Mouse (Mus musculus) ES-Bruce4 (cell line): ENCODE data around the gene Pik3ip1. TPM values are rescaled to one million over a fixed set of nuclear protein-coding genes. Genes with fewer than 3 reads are reported as not detected.
A peak's percentile ranks its signal among the peaks of the same experiment; 100 is the strongest.

ENCODE experiments used
- H3K27ac ChIP-seq: 2 replicates; pipeline ENCODE4 v1.5.1; 2012; ENCODE audit warnings: low read length, inconsistent platforms; ENCODE audit not compliant: insufficient read depth
- H3K27me3 ChIP-seq: 2 replicates; pipeline ENCODE4 v1.6.1; 2012; ENCODE audit warnings: mild to moderate bottlenecking, low read length, inconsistent platforms; ENCODE audit not compliant: control insufficient read depth, poor library complexity, insufficient read depth, severe bottlenecking
- H3K36me3 ChIP-seq: 2 replicates; pipeline ENCODE4 v1.6.1; 2012; ENCODE audit warnings: inconsistent platforms, mild to moderate bottlenecking, low read length, moderate library complexity; ENCODE audit not compliant: control insufficient read depth, poor library complexity, insufficient read depth, severe bottlenecking
- H3K4me1 ChIP-seq: one replicate; pipeline ENCODE4 v1.8.1; 2011; ENCODE audit warnings: low read length; ENCODE audit not compliant: control insufficient read depth, insufficient read depth
- H3K4me3 ChIP-seq: 2 replicates; pipeline ENCODE4 v1.5.1; 2011; ENCODE audit warnings: low read depth, mild to moderate bottlenecking, low read length
- H3K9ac ChIP-seq: 2 replicates; pipeline ENCODE4 v1.6.1; 2012; ENCODE audit warnings: low read depth, mild to moderate bottlenecking, inconsistent platforms; ENCODE audit not compliant: poor library complexity, severe bottlenecking
- H3K9me3 ChIP-seq: replicated peaks from 2 replicates; pipeline ENCODE4 v1.6.1; 2012; ENCODE audit warnings: mild to moderate bottlenecking, low read length, inconsistent platforms; ENCODE audit not compliant: control insufficient read depth, poor library complexity, insufficient read depth, severe bottlenecking
- CTCF ChIP-seq: IDR thresholded peaks from one replicate; pipeline ENCODE4 v1.8.1; 2011; ENCODE audit warnings: low read depth, low read length
- EP300 ChIP-seq: IDR thresholded peaks from 2 replicates; pipeline ENCODE4 v1.6.1; 2011; ENCODE audit warnings: low read depth, low read length; ENCODE audit not compliant: insufficient read depth
- POLR2A ChIP-seq: IDR thresholded peaks from one replicate; pipeline ENCODE4 v1.8.1; 2011; ENCODE audit warnings: low read length; ENCODE audit not compliant: insufficient read depth
- polyA plus RNA-seq: library from polyadenylated mRNA; stranded (reverse); fragments of >200 nt; gene quantifications from 2 replicates; pipeline ENCODE4 v1.2.4, GENCODE M21; 2011; ENCODE audit warnings: low read depth; ENCODE audit not compliant: missing spikeins, insufficient read depth, insufficient read length

The Pik3ip1 gene
- polyA plus RNA-seq, 1 experiment, result 17.0 TPM

- Histone ChIP-seq H3K4me1 (peaks cover 2% of the 10 kb centered on the region), H3K4me3 (no peak overlapping the region), H3K9me3 (no peaks in the 10 kb centered on the region), H3K27me3 (no peaks in the 10 kb centered on the region), H3K36me3 (0 out of 2 replicates have a peak, but pooled peaks cover 2% of the 10 kb centered on the region), H3K9ac (no peak overlapping the region), H3K27ac (no peak overlapping the region)
- TF ChIP-seq CTCF, result no peak
- no peak for TF ChIP-seq POLR2A
- TF ChIP-seq EP300, result no peak
Observed at GRCm38 (mm10) chr11:3379427-3379826, 49.2 kb downstream of the Pik3ip1 start.

GRCm38 (mm10) chr11:3381148-3381814 is 51.1 kb downstream of the Pik3ip1 start:
- TF ChIP-seq POLR2A, result no peak
- no peaks in the 10 kb centered on the region for H3K27me3 ChIP-seq
- H3K36me3 ChIP-seq, result 0 out of 2 replicates have a peak, but pooled peaks cover 2% of the 10 kb centered on the region
- H3K9me3 ChIP-seq, result no peaks in the 10 kb centered on the region
- no peak overlapping the region for H3K9ac ChIP-seq
- H3K4me1 ChIP-seq, result no peaks in the 10 kb centered on the region
- no peak overlapping the region for H3K27ac ChIP-seq
- H3K4me3 ChIP-seq, result no peak overlapping the region

GRCm38 (mm10) chr11:3382602-3383594 is 52.7 kb downstream of the Pik3ip1 start:
- 0 out of 2 replicates have a peak, but pooled peaks cover 2% of the 10 kb centered on the region for H3K36me3 ChIP-seq
- H3K9ac ChIP-seq, result no peak overlapping the region
- TF ChIP-seq EP300, result no peak
- no peak for TF ChIP-seq CTCF
- TF ChIP-seq POLR2A, result no peak
- H3K4me3 ChIP-seq, result no peak overlapping the region
- no peaks in the 10 kb centered on the region for H3K4me1 ChIP-seq
- H3K27me3 ChIP-seq, result no peaks in the 10 kb centered on the region
- H3K9me3 ChIP-seq, result no peaks in the 10 kb centered on the region
- H3K27ac ChIP-seq, result no peak overlapping the region

GRCm38 (mm10) chr11:3386941-3387368 is 56.8 kb downstream of the Pik3ip1 start:
- Histone ChIP-seq H3K27me3 (no peaks in the 10 kb centered on the region), H3K9me3 (no peaks in the 10 kb centered on the region), H3K36me3 (0 out of 2 replicates have a peak, but pooled peaks cover 2% of the 10 kb centered on the region)

GRCm38 (mm10) chr11:3387482-3388196 is 57.4 kb downstream of the Pik3ip1 start:
- no peak for TF ChIP-seq POLR2A
- no peak for TF ChIP-seq EP300
- no peak for TF ChIP-seq CTCF
- Histone ChIP-seq H3K27me3 (no peaks in the 10 kb centered on the region), H3K27ac (no peak overlapping the region), H3K9ac (no peak overlapping the region), H3K4me1 (peaks cover 3% of the 10 kb centered on the region), H3K4me3 (no peak overlapping the region), H3K9me3 (no peaks in the 10 kb centered on the region), H3K36me3 (0 out of 2 replicates have a peak, but pooled peaks cover 2% of the 10 kb centered on the region)

More at GRCm38 (mm10) chr11:3386941-3387368, 56.8 kb downstream of the Pik3ip1 start:
- Histone ChIP-seq H3K4me3 (no peak overlapping the region), H3K9ac (no peak overlapping the region), H3K4me1 (peaks cover 3% of the 10 kb centered on the region), H3K27ac (no peak overlapping the region)
- peak; percentile 73 for TF ChIP-seq EP300
- TF ChIP-seq CTCF, result peak; percentile 99
- no peak for TF ChIP-seq POLR2A
